Mouse (Mus musculus): ENCODE measurements at regions not wholly inside any gene's neighbourhood (a gene's known extent, or its start where the extent isn't known, plus 50 kb on each side); places are given as distances from the start of the nearest gene placed in this dataset.

- DNase-seq (ENCODE audit: low spot score): no peak
Measured at GRCm38 (mm10) chr12:28380203-28380602, 172.0 kb downstream of the Dcdc2c start.

GRCm38 (mm10) chr12:28377968-28378367 lies 174.2 kb downstream of the Dcdc2c start:
- DNase-seq (ENCODE audit: low spot score): no peak

GRCm38 (mm10) chr12:28377373-28377772 lies 174.8 kb downstream of the Dcdc2c start:
- no peak for DNase-seq (ENCODE audit: low spot score)

GRCm38 (mm10) chr12:28376770-28377169 lies 175.4 kb downstream of the Dcdc2c start:
- no peak for DNase-seq (ENCODE audit: low spot score)

DNA sequence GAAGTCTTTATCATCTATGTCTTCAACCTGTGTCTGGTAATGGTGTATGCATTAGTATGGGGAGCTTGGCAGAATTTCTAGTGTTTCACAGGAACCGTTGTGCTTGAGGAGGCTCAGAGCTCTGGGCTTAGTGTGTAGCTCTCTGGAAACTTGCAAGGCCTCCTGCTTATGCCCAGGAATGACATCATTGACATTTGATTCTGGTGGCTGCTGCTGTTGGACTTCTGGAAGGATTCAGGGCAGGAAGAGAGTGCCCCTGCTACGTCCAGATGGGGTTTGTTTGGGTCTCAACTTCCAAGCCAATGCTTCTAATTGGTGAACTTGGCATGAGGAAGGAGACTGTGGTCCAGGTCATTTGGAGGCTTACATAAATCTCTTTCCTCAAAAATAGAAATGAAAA lies 186.9 kb downstream of the Dcdc2c start:
- no peak for DNase-seq (ENCODE audit: low spot score)

- no peak for DNase-seq (ENCODE audit: low spot score)
Measured at GRCm38 (mm10) chr12:28358737-28359333, 193.4 kb downstream of the Dcdc2c start.

GRCm38 (mm10) chr12:28357764-28358163 lies 194.4 kb downstream of the Dcdc2c start:
- no peak for DNase-seq (ENCODE audit: low spot score)

GRCm38 (mm10) chr12:28353140-28353539 lies 199.1 kb downstream of the Dcdc2c start:
- no peak for DNase-seq (ENCODE audit: low spot score)

- DNase-seq (ENCODE audit: low spot score): no peak
Measured at GRCm38 (mm10) chr12:28352571-28352970, 199.6 kb downstream of the Dcdc2c start.

GRCm38 (mm10) chr12:28342735-28343134 lies 209.5 kb downstream of the Dcdc2c start:
- DNase-seq (ENCODE audit: low spot score): no peak

- DNase-seq (ENCODE audit: low spot score): no peak
Measured at GRCm38 (mm10) chr12:28332591-28332990, 219.6 kb downstream of the Dcdc2c start.

- DNase-seq (ENCODE audit: low spot score): no peak
Measured at GRCm38 (mm10) chr12:28331843-28332242, 220.4 kb downstream of the Dcdc2c start.

DNA sequence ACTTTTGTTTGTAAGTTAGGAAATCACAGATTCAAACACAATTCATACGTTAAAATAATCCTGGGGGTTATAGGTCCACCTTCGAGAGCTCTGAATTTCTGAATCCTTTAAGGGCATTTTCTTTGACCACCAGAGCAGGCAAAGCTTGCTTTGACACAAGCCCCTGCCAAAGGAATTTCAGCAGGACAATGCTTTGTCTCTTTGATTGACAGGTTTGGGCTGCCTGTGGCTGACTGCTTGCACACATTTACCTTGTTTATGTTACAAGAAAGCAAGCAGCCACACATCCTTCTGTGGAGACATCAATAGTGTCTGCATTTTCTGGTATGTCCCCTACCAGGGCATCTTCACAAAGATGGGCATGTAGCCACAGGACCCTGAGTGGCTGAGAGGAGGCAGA lies 228.5 kb downstream of the Dcdc2c start:
- DNase-seq (ENCODE audit: low spot score): no peak

GRCm38 (mm10) chr12:28309226-28309625 lies 243.0 kb downstream of the Dcdc2c start:
- DNase-seq (ENCODE audit: low spot score): no peak

DNA sequence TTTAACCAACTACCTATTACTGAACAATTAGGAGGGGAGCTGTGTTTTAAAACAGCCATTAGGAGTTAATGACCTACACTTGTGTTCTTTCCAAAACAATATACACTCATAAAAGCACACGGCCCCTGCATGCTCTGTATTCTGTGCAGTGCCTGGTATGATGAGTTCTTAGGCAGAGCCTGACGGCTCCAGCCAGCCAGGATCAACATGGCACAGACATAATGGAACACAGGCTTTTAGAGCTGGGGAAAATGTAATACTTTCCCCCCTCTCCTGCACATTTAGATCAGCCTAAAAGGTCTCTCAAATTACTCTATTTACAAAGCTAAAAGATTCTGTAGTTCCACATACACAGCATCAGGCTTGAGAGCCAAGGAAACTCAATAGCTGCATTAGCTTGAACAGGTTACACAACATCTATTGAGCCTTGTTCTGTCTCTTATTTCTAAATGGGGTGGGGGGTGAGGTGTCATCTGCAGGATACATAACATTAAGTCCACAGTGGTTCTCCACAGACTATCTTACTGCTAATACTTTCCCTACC lies 250.1 kb downstream of the Dcdc2c start:
- no peak for DNase-seq (ENCODE audit: low spot score)

DNA sequence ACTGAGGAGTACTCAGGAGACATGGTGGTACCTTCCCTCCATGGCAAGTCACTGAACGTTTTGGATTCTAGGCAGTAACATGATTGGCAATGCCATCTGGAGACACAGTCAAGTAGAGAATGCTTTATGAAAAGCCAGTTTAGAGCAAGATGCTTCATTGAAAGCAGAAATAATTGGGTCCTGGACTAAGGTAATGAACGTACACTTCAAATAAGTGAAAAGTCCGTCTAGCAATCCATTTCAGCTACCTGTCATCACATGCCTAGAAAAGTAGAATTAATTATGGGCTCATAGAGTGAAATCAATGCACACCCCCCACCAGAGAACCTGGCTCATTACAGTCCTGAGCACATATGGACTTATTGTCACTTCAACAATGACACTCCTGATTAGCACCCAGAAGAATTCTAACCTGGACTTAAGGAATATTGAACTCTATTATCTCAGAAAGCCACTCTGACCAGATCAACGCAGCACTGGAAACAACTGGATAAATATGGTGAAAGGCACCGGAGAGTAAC lies 263.8 kb downstream of the Dcdc2c start:
- DNase-seq (ENCODE audit: low spot score): no peak

- no peak for DNase-seq (ENCODE audit: low spot score)
Measured at GRCm38 (mm10) chr12:28255524-28255923, 296.7 kb downstream of the Dcdc2c start.

DNA sequence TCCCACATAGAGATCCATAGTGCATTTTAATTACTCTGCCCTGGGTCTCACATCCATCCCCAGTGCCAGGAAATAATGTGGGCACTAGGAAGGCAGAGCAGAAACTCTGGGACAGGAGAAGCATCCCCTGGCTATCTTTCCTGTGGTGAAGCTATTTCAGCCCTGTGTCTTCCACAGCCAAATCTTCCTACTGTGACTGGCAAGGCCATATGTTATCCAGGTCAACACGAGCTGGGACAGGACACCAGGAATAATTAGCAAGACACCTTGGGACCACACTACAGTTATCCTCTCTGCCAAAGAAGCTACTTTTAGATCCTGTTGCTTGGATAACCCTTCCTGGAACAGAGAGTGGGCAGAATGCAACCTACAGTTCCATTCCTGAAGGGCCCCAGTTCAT lies 301.7 kb downstream of the Dcdc2c start:
- no peak for DNase-seq (ENCODE audit: low spot score)

GRCm38 (mm10) chr12:28248749-28249148 lies 303.4 kb downstream of the Dcdc2c start:
- no peak for DNase-seq (ENCODE audit: low spot score)

GRCm38 (mm10) chr12:28248287-28248686 lies 303.9 kb downstream of the Dcdc2c start:
- no peak for DNase-seq (ENCODE audit: low spot score)

DNA sequence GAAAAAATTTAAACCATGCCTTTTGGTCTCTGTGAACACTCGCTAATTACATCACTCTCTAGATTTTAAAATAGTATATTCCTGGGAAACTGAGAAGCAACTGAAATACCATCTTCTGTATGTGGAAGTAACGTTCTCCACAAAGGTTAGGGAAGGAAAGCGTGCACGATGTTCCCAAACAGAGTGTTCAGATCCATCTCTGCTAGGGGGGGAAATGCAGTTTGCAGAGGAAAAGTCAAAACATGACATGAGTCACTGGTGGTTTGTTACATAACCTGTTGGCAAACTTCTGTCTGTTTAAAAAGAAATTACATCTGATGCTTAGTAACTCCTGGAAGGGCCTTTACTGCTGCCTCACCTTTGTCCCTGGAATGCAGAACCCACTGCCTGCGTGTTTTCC lies 314.2 kb downstream of the Dcdc2c start:
- no peak for DNase-seq (ENCODE audit: low spot score)

GRCm38 (mm10) chr12:28237041-28237440 lies 315.2 kb downstream of the Dcdc2c start:
- no peak for DNase-seq (ENCODE audit: low spot score)

DNA sequence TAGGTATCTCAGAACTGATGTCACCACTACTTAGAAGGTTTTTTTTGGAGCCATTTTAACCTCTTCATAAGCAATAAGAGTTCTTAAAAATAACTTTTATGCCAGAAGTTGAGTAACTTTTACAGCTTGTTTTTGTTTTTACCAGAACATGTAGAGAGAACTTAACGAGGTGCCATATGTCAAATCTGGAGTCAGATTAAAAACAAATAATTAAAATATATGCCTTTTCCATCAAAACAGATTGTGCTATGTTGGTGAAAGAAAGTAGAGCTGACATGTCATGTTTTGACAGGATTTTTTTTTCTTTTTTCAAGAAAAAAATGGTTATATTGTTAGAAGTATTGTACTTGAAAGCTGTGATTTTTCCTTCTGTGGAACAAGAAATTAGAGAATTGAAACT lies 349.4 kb downstream of the Dcdc2c start:
- no peak for DNase-seq (ENCODE audit: low spot score)

GRCm38 (mm10) chr12:28186695-28187094 lies 365.5 kb downstream of the Dcdc2c start:
- DNase-seq (ENCODE audit: low spot score): no peak
